Mouse (Mus musculus): ENCODE measurements around the gene Gigyf1.

Gigyf1 gene

GRCm38 (mm10) chr5:137570691-137571586 is 52.6 kb downstream of the Gigyf1 start:
- no peak for DNase-seq (ENCODE audit: low read depth, low spot score)

DNA sequence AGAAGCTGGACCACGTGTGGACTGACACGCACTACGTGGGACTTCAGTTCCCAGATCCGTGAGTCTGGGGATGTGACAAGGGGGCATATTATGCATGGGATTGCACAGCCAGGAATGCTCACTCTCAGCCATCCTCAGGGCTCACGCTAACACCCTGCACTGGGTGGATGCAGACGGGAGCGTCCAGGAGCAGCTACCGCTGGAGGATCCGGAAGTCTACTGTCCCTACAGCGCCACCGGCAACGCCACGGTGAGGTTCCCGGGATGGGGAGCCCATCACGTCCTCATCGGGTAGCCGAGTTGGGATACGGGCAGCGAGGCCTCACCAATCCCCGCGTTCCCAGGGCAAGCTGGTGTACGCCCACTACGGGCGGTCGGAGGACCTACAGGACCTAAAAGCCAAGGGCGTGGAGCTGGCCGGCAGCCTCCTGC is 56.1 kb downstream of the Gigyf1 start:
- DNase-seq (ENCODE audit: low read depth, low spot score), result no peak
